Mouse (Mus musculus): ENCODE measurements around the gene Snrpb2. TPM values are rescaled to one million over a fixed set of nuclear protein-coding genes. Genes with fewer than 3 reads are reported as not detected.

The Snrpb2 gene
- polyA plus RNA-seq (2011; ENCODE audit: insufficient read length, low read depth, missing spikeins) = 72.4 and 90.1 TPM in 2 replicates

GRCm38 (mm10) chr2:143062812-143063792, at the start of gene Snrpb2:
Gene Snrpb2, plus strand, starts transcription at chr2:143063039.
- TF ChIP-seq CTCF (IDR thresholded peaks at IDR 0.05; ENCODE audit: borderline replicate concordance, insufficient read depth, low read length) (no peak), POLR2A (IDR thresholded peaks at IDR 0.05; ENCODE audit: low read depth, low read length) (peak; percentile 53)
- H3K4me1 ChIP-seq (ENCODE audit: control insufficient read depth, insufficient read depth, low read length) = peaks cover 3% of the 10 kb centered on the region; the same call in 1 of the 2 replicates
- peak within 1 kb of the TSS; percentile 100 for H3K4me3 ChIP-seq (ENCODE audit: insufficient read depth, low read length)
- no peak within 1 kb of the TSS for H3K27ac ChIP-seq (ENCODE audit: insufficient read depth, low read length)

- H3K4me1 ChIP-seq (ENCODE audit: control insufficient read depth, insufficient read depth, low read length) = no peaks in the 10 kb centered on the region
- TF ChIP-seq CTCF (IDR thresholded peaks at IDR 0.05; ENCODE audit: borderline replicate concordance, insufficient read depth, low read length) (no peak), POLR2A (IDR thresholded peaks at IDR 0.05; ENCODE audit: low read depth, low read length) (no peak)
- H3K27ac ChIP-seq (ENCODE audit: insufficient read depth, low read length) = no peak overlapping the region
- H3K4me3 ChIP-seq (ENCODE audit: insufficient read depth, low read length) = no peak overlapping the region
These were observed 49.8 kb upstream of the Snrpb2 start for GRCm38 (mm10) chr2:143013057-143013456.

DNA sequence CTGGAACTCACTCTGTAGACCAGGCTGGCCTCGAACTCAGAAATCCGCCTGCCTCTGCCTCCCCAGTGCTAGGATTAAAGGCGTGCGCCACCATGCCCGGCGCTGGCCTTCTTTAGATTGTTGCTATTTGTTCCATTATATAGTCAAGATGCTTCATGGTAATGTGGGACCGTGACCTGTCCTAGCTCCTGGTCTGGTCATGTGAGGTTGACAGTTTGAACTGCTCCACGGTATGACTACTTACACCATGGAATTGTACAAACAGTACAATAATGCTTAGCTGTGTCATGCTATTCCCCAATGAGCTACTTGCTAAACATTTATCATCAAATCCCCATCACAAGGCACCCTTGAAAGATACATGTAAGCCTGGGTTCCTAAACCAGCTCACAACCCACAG, 44.8 kb upstream of the Snrpb2 start:
- Histone ChIP-seq H3K27ac (ENCODE audit: insufficient read depth, low read length) (no peak overlapping the region), H3K4me3 (ENCODE audit: insufficient read depth, low read length) (no peak overlapping the region), H3K4me1 (ENCODE audit: control insufficient read depth, insufficient read depth, low read length) (peaks cover 5% of the 10 kb centered on the region; the same call in 1 of the 2 replicates)
- TF ChIP-seq CTCF (IDR thresholded peaks at IDR 0.05; ENCODE audit: borderline replicate concordance, insufficient read depth, low read length) (no peak), POLR2A (IDR thresholded peaks at IDR 0.05; ENCODE audit: low read depth, low read length) (no peak)

DNA sequence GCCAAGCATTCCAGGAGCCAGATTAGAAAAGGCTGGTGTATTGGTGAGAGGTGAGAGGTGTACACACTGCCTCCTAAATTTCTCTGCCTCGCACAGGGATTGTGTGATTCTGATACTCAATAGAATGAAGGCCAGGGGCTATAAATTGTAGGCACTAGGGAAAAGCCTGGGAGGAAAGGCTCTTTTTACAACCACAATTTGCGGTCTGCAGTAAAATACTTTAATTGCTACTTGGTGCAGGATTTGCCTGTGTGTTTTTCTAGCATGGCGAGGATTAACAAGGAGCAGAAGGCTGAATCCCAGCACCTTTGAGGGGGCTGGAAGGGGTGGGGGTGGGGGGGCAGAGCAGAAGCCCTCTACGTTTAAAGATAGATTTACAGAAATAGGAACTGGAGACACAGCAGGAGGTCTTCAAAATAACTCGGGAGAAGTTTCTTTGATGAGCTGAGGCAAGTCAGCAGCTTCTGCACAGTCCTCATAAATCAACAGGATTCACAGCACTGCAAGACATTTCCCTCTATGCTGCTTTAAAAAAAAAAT, 44.2 kb upstream of the Snrpb2 start:
- Histone ChIP-seq H3K4me3 (ENCODE audit: insufficient read depth, low read length) (no peak overlapping the region), H3K27ac (ENCODE audit: insufficient read depth, low read length) (no peak overlapping the region), H3K4me1 (ENCODE audit: control insufficient read depth, insufficient read depth, low read length) (peaks cover 5% of the 10 kb centered on the region; the same call in 1 of the 2 replicates)
- no peak for TF ChIP-seq POLR2A (IDR thresholded peaks at IDR 0.05; ENCODE audit: low read depth, low read length)
- no peak for TF ChIP-seq CTCF (IDR thresholded peaks at IDR 0.05; ENCODE audit: borderline replicate concordance, insufficient read depth, low read length)

- TF ChIP-seq CTCF (IDR thresholded peaks at IDR 0.05; ENCODE audit: borderline replicate concordance, insufficient read depth, low read length) = no peak
- no peak for TF ChIP-seq POLR2A (IDR thresholded peaks at IDR 0.05; ENCODE audit: low read depth, low read length)
- Histone ChIP-seq H3K4me1 (ENCODE audit: control insufficient read depth, insufficient read depth, low read length) (peaks cover 5% of the 10 kb centered on the region; the same call in 1 of the 2 replicates), H3K4me3 (ENCODE audit: insufficient read depth, low read length) (no peak overlapping the region), H3K27ac (ENCODE audit: insufficient read depth, low read length) (no peak overlapping the region)
These were observed 43.1 kb upstream of the Snrpb2 start for GRCm38 (mm10) chr2:143019727-143020126.

GRCm38 (mm10) chr2:143023331-143023730, 39.5 kb upstream of the Snrpb2 start:
- Histone ChIP-seq H3K4me3 (ENCODE audit: insufficient read depth, low read length) (no peak overlapping the region), H3K4me1 (ENCODE audit: control insufficient read depth, insufficient read depth, low read length) (peaks cover 5% of the 10 kb centered on the region; the same call in 1 of the 2 replicates), H3K27ac (ENCODE audit: insufficient read depth, low read length) (peak overlapping the region; percentile 80)
- TF ChIP-seq CTCF (IDR thresholded peaks at IDR 0.05; ENCODE audit: borderline replicate concordance, insufficient read depth, low read length) (no peak), POLR2A (IDR thresholded peaks at IDR 0.05; ENCODE audit: low read depth, low read length) (no peak)

DNA sequence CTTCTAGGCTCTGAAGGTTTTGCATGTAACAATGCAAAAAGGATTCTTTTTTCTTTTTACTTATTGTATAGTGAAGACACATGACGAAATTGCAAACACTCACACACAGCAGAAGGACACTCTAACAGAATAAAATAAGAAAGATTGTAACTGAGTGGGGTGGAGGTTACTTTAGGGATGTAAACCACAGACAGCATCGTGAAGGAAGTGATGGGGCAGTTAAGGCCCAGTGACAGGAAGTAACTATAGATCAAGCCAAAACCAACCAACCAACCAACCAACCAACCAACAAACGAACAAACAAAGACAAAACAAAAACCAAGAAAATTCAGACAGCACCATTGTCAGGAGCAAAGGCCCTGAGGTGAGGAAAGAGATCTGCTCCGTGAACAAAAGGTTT, 38.6 kb upstream of the Snrpb2 start:
- no peak for TF ChIP-seq CTCF (IDR thresholded peaks at IDR 0.05; ENCODE audit: borderline replicate concordance, insufficient read depth, low read length)
- no peak for TF ChIP-seq POLR2A (IDR thresholded peaks at IDR 0.05; ENCODE audit: low read depth, low read length)

DNA sequence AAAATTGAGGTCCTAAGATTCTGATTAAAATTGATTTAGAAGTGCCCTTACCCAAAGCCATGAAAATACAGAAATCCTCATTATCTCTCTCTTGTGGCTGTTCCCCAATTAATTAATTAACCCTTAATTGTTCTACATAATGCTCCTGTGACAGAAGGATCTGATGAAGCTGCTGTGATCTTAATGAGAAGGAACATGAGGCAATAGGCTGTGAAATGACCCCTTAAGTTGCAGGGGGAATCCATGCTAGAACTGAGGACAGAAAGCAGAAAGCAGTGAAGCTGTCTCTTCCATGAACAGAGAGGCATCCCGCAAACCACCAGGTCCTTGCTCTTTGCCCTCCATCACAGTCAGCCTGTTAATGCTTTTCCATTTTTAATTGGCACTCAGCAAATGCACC, 31.6 kb upstream of the Snrpb2 start:
- no peak overlapping the region for H3K27ac ChIP-seq (ENCODE audit: insufficient read depth, low read length)
- TF ChIP-seq CTCF (IDR thresholded peaks at IDR 0.05; ENCODE audit: borderline replicate concordance, insufficient read depth, low read length) = no peak
- no peak for TF ChIP-seq POLR2A (IDR thresholded peaks at IDR 0.05; ENCODE audit: low read depth, low read length)
- no peak overlapping the region for H3K4me3 ChIP-seq (ENCODE audit: insufficient read depth, low read length)

More for the DNA sequence above, 38.6 kb upstream of the Snrpb2 start:
- H3K27ac ChIP-seq (ENCODE audit: insufficient read depth, low read length) = no peak overlapping the region
- peaks cover 5% of the 10 kb centered on the region; the same call in 1 of the 2 replicates for H3K4me1 ChIP-seq (ENCODE audit: control insufficient read depth, insufficient read depth, low read length)
- no peak overlapping the region for H3K4me3 ChIP-seq (ENCODE audit: insufficient read depth, low read length)

DNA sequence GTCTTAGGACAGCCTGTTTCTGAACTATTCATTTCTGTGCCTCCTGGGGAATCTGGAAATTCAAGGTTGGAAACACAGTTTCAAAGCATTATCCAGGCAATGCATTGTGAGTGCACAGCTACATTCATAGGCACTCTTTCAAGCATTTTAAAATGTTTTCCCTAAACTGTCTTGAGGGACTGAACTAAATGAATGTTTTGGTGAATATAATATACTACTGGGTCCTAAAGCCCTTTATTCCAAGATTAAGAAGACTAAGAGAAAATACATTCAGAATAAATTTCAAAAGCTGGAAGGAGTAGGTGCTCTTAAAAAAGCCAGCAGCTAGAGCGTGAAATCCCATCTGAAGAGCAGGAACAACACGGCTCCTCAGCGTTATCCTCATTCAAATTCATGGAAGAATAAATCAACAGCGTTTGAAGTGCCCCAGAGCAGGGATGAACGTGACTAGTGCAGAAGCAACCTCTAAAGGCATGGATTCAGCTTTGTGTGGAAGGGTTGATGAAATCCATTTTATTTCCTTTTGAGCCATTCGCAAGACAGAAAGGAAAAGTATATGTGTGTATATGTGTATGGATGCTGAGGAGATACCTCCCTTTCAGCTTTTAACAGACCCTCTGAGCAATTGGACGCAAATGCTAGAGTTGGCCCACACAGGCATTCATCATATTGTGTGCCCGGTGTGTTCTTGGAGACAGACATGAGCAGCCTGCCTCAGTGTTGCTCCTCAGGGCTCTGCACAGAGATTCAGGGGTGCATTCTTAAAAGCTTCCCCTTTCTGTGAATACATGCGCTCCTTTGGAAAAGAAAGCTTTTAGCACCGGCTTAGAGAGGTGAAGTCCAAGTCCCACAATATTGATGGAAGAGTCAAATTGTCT, 30.2 kb upstream of the Snrpb2 start:
- TF ChIP-seq POLR2A (IDR thresholded peaks at IDR 0.05; ENCODE audit: low read depth, low read length) (no peak), CTCF (IDR thresholded peaks at IDR 0.05; ENCODE audit: borderline replicate concordance, insufficient read depth, low read length) (no peak)
- Histone ChIP-seq H3K4me1 (ENCODE audit: control insufficient read depth, insufficient read depth, low read length) (no peaks in the 10 kb centered on the region), H3K27ac (ENCODE audit: insufficient read depth, low read length) (no peak overlapping the region), H3K4me3 (ENCODE audit: insufficient read depth, low read length) (no peak overlapping the region)

More for the DNA sequence above, 31.6 kb upstream of the Snrpb2 start:
- H3K4me1 ChIP-seq (ENCODE audit: control insufficient read depth, insufficient read depth, low read length) = no peaks in the 10 kb centered on the region

Measured in embryonic fibroblast, embryonic 13.5 days (primary cell).